Mouse (Mus musculus): ENCODE results near the gene Gm12258. TPM values are rescaled to one million over a fixed set of nuclear protein-coding genes. Genes with fewer than 3 reads are reported as not detected.
A peak's percentile ranks its signal among the peaks of the same experiment; 100 is the strongest.

Gene Gm12258
- total RNA-seq, 4 experiments from 2014 or later = 4.4 to 15.0 (median 10.3) TPM

- DNase-seq = peak; percentile 95
Measured at GRCm38 (mm10) chr11:58903511-58904409, 56.8 kb downstream of the Gm12258 start, which contains the start of gene Zfp39. Gene Zfp39 (minus strand): TSS chr11:58904225.

- DNase-seq = no peak
Measured at GRCm38 (mm10) chr11:58904410-58904718, 57.4 kb downstream of the Gm12258 start.

- DNase-seq = no peak
Measured at GRCm38 (mm10) chr11:58904838-58905237, 57.9 kb downstream of the Gm12258 start.

Other genes starting within 250 kb of the Gm12258 start
- not detected for gene 2210407C18Rik, start 231.1 kb upstream of the Gm12258 start, total RNA-seq (2022)
- gene Olfr323, start 216.7 kb upstream of the Gm12258 start, total RNA-seq (2022) = not detected
- gene Trim58, start 206.7 kb upstream of the Gm12258 start, total RNA-seq (2022) = not detected
- not detected for gene Olfr322, start 188.4 kb upstream of the Gm12258 start, total RNA-seq (2022)
- not detected for gene Olfr320, start 166.1 kb upstream of the Gm12258 start, total RNA-seq (2022)
- gene Olfr319, start 148.0 kb upstream of the Gm12258 start, total RNA-seq (2022) = not detected
- gene Olfr318, start 123.1 kb upstream of the Gm12258 start, total RNA-seq (2022) = not detected
- gene Olfr317, start 107.9 kb upstream of the Gm12258 start, total RNA-seq (2022) = not detected
- gene Olfr316, start 94.4 kb upstream of the Gm12258 start, total RNA-seq (2022) = not detected
- gene Olfr315, start 74.0 kb upstream of the Gm12258 start, total RNA-seq (2022) = not detected
- not detected for gene Olfr314, start 64.2 kb upstream of the Gm12258 start, total RNA-seq (2022)
- gene Fam183b, start 45.2 kb upstream of the Gm12258 start, total RNA-seq (2022) = 1 to 10 TPM; 2.4 to 3.7 (median 2.9) TPM
- gene Olfr313, start 32.2 kb upstream of the Gm12258 start, total RNA-seq (2022) = not detected
- gene Olfr312, start 17.9 kb upstream of the Gm12258 start, total RNA-seq (2022) = not detected
- not detected for gene Olfr311, start 7.9 kb upstream of the Gm12258 start, total RNA-seq (2022)
- 10 to 100 TPM in 1 of 4 experiments, 1 to 10 TPM in 3; 4.7 to 10.8 (median 7.9) TPM for gene 2810021J22Rik, start 20.1 kb downstream of the Gm12258 start, total RNA-seq (2022)
- gene Zfp39, start 57.1 kb downstream of the Gm12258 start, total RNA-seq (2022) = 1 to 10 TPM; 3.8 to 6.3 (median 5.8) TPM
- gene Btnl10, start 70.8 kb downstream of the Gm12258 start, total RNA-seq (2022) = not detected
- gene Rnf187, start 91.8 kb downstream of the Gm12258 start, total RNA-seq (2022) = 100 to 1,000 TPM; 179 to 200 (median 190) TPM
- 10 to 100 TPM in 2 of 4 experiments, 1 to 10 TPM in 2; 3.3 to 12.2 (median 7.8) TPM for gene Hist3h2ba, start 101.8 kb downstream of the Gm12258 start, total RNA-seq (2022)
- gene Hist3h2a, start 107.5 kb downstream of the Gm12258 start, total RNA-seq (2022) = 10 to 100 TPM; 18.8 to 28.5 (median 26.2) TPM
- under 1 TPM; 0.21 to 0.59 (median 0.46) TPM for gene Trim17, start 107.5 kb downstream of the Gm12258 start, total RNA-seq (2022)
- 10 to 100 TPM; 23.2 to 38.7 (median 31.3) TPM for gene Trim11, start 130.9 kb downstream of the Gm12258 start, total RNA-seq (2022)